Mouse (Mus musculus) G1E-ER4 (cell line): ENCODE measurements around the gene Gm49394. TPM values are rescaled to one million over a fixed set of nuclear protein-coding genes. Genes with fewer than 3 reads are reported as not detected.

Experiments used
- GATA1 ChIP-seq: IDR thresholded peaks from one replicate; pipeline ENCODE4 v1.8.0; 2012; ENCODE audit warnings: low read length, inconsistent platforms
- polyA plus RNA-seq: library from polyadenylated mRNA; stranded (reverse); fragments of >175 nt; gene quantifications from 2 replicates; pipeline ENCODE4 v1.2.3, GENCODE M21; 2012

The Gm49394 gene
- polyA plus RNA-seq, 1 experiment, result not detected

DNA sequence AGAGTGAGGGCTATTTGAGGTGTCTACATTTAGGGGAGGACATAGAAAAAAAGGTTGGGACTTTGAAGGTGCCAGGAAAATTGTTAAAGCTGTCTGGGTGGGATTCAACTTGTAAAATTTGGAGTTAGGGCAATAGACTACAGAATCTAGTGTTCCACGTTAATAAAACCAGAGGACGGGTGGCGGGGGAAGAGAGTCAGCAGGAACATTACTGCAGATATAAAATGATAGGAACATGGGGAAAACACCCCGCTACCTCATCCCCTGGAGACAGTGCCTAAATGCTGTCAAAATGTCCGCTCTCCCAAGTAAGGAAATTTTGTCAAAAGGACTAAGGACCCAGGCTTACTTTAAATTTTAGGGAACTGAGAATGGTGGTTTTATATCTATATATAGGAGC lies 6.6 kb downstream of the Gm49394 start:
- no peak for TF ChIP-seq GATA1

DNA sequence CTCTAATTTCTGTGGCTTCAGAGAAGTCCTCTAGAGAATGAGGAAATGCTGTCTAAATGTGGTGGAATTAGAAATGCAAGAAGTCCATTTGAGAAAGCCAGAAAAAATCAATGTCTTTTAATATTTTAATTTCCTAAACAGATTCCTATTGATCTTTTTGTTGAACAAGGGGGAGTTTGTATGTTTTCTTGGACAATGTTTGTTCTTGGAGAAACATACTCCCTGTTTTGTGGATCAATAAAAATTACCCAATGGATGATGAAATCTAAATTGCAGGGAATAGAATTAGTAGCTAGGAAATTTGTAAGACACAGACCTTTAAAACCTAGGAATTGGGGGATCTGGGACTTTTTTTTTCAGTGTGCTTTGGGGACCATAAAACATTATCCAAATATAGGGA lies 7.9 kb downstream of the Gm49394 start:
- no peak for TF ChIP-seq GATA1

- TF ChIP-seq GATA1, result no peak
Observed at GRCm38 (mm10) chr7:142661046-142661445, 8.7 kb downstream of the Gm49394 start.

DNA sequence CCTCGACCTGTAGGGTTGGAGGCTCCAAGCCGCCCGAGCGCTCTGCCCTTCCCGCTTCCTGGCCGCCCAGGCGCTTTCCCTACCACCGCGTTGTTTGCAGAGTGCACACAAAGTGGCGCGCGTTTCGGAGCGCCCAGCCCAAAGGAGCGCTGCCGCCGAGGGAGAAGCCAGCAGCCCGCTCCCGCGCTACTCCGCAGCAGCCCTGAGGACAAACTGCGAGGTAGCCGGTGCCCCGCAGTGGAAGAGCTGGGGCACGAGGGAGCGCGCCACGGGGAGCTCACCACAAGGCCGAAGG lies 9.1 kb downstream of the Gm49394 start:
- TF ChIP-seq GATA1, result no peak

DNA sequence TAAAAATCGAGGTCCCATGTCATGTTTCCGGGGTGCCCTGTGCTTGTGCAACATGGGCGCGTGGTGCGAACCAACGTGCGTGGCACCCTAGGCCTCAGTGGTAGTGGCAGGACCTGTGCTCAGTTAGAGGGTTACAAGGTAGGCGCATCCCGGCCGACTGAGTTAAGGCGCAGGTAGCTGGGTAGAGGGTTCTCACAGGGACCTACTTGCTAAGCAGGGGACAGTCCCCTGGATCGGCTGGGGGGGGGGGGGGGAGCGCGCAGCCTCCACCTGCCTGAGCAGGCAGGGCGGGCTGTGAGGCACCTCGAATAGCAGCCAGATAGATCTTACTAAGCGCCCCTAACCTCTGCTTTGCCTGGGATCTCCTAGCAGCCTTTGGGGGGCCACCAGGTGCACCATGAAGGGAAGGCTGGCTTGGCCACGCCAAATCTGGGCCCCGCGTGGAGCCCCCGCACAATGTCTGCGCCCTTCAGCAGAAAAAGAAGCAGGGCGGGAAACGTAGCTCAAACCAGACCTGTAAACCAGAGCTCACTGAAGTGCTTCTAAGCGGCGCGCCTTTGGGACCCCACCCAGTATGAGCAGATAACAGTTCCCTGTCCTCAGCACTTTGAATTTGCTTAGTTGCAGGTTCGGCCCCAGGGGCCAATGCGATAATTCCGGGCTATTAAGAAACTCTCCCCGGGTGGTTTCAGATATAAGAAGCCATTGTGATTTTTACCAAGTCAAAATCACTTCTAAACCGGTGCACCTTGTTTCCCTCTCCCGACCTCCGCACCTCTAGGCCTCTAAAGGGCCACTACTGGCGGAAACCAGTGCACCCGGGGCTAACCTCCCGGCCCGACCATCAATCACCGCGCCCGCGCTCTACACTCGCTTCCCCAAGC lies 9.7 kb downstream of the Gm49394 start:
- TF ChIP-seq GATA1, result no peak

DNA sequence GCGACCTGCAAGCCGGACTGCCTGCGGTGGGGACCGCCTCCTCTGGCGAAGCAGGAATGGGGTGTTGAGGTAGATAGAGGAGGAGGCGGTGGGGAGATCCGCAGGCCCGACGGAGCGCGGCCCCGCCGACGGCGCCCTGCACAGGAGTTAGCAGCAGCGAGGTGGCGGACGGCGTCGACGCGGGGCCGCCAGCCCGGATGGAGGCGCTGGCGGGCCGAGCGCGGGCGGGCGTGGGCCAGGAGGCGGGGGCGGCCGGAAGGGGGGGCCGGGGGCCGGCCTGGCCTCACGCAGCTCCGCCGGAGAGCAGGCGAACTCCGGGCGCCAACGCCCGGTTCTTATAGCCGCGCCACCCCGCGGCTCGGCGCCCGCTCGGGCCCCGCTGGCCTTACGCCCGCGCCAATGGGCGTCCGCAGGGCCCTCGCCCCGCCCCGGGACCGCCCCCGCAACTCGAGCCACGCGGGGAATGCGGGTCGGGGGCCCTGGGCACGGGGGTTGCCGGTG lies 10.5 kb downstream of the Gm49394 start:
- no peak for TF ChIP-seq GATA1

GRCm38 (mm10) chr7:142658681-142659180 lies 11.0 kb downstream of the Gm49394 start:
- no peak for TF ChIP-seq GATA1

DNA sequence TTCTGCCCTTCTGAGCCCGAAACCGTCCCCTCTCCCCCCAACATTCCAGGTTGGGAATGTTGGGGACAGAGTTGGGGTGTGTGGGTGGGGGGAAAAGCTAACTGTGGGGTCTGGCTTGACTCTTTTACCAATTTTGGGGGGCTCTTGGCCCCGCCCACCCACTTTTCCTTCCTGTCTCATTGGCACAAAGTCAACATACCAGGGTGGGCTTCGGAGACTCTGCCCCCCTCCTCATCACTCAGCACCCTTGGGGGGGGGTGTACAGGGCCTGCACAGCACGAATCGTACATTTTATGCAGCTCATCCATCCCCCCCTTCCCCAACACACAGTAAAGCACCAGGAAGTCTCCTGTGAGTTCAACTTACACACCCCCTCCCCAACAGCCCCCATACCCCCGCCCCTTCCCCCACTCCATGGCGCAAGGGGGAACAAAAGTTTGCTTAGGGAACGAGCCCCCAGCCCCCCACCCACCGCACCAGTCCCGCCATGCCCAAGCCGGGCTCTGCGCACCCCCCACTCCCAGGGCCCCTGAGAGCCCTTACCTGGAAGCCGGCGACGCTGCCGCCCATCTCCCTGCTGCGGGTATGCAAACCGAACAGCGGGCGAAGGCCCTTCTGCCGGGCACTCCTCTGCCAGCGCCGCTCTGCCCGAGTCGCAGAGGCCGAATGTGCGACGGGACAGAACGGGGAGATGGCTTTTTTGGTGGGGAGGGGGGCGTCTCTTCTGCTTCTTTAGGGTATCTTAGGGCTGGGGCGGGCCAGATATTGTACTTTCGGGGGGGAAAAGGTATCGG lies 11.7 kb downstream of the Gm49394 start:
- TF ChIP-seq GATA1, result no peak

DNA sequence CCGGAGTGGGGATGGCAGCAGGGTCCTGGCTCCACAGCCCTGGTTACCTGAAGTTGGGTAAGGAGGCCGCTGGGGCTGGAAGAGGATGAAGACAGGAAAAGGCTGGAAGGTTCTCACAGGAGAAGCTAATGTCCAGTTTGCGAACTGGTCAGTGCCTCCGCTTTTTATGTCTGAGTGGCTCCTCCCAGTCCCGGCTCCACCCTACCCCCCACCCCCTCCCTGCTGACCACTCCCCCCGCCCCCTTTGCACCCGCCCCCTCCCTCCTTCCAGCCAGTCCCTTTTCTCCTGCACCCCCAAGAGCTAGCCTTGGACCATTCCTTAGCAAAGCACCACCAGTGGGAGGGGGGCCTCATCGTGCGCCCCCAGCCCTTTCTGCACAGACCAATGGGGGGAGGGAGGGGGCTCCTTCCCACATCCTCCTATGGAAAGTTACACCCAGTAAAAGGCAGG lies 12.4 kb downstream of the Gm49394 start:
- no peak for TF ChIP-seq GATA1

GRCm38 (mm10) chr7:142656055-142656454 lies 13.7 kb downstream of the Gm49394 start:
- no peak for TF ChIP-seq GATA1

DNA sequence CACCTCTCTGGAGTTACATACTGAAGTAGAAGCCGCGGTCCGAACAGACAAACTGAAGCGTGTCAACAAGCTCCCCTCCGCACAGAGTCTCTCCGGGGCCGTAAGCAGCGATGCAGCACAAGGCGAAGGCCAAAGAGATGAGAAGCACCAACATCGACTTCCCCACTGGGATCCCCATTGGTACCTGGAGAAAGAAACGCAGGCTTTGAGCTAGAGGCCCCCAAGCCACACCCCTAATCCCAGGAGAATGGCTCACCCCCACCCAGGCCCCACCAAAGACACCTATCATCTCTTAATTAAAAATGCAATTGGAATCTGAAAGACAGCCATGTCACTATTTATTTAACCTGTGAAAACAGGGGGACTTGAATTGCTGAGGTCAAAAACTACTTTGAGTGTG lies 14.1 kb downstream of the Gm49394 start:
- TF ChIP-seq GATA1, result no peak

GRCm38 (mm10) chr7:142653726-142654125 lies 16.0 kb downstream of the Gm49394 start:
- TF ChIP-seq GATA1, result no peak

DNA sequence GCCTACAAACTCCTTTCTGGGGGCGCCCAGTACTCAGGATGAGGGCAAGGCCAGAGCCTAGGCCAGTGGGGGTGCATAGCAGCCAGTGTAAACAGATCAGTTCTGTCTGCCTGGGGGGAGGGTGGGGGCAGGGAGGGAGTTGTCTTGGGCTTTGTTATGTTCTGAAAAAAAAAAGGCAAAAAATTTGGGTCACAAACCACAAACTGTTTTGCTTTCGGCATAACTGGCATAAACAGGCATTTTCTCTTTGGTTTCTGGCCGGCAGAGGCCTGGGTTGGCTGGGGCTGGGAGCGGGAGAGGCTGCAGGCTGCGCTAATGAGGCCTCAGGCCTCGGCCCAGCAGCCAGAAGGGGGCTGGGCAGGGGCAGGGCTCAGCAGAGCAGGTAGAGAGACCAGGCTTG lies 23.1 kb downstream of the Gm49394 start:
- TF ChIP-seq GATA1, result no peak

DNA sequence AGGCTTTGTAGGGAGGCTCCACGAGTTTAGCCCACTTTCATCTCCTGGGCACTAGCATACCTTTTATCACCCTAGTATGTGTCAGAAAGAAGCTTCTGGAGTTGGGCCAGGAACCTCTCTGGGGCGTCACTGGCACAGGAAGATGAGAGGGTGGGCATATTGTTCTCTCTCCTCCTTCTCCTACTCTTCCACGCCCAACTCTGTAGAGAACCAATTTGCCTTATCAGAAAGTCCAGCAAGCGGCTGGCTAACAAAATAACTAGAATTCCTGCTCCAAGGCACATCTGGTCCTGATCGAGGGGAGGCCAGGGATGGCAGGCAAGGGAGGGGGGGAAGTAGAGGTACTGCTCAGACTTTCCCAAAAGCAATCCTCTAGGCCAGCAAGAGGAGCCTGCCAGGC lies 24.7 kb downstream of the Gm49394 start:
- TF ChIP-seq GATA1, result no peak

DNA sequence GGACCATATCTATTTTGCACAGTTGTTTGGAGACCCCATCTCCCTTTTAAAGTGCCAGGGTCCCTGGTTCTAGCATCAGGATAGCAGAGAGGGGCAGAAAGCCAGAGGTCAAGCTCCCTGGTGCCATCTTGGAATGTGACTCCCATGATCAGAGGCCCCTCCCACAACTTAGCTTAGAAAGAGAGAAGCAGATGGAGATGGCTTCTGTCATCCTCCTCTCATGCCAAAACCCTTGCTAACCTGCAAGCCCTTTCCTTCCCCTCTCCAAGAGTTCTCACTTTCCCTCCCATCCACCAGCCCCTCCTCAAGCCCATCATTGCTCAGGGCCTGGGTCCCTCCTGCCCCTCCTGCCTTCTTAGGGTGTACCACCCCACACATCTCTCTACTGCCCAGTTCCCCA lies 33.6 kb downstream of the Gm49394 start:
- TF ChIP-seq GATA1, result no peak

GRCm38 (mm10) chr7:142630691-142631090 lies 39.1 kb downstream of the Gm49394 start:
- no peak for TF ChIP-seq GATA1
